Mouse (Mus musculus): Measurements from ENCODE around the gene Gclc. TPM values are rescaled to one million over a fixed set of nuclear protein-coding genes. Genes with fewer than 3 reads are reported as not detected.
A peak's percentile ranks its signal among the peaks of the same experiment; 100 is the strongest.
"Not testable (repeated sequence)": the region's sequence is repeated elsewhere in the genome, so short reads cannot be mapped to it uniquely, and the experiment has no call there.

The Gclc gene
- polyA plus RNA-seq, 1 experiment from 2014 or later, result 22.3 TPM

- Histone ChIP-seq H3K27me3 (ENCODE audit: control insufficient read depth, insufficient read depth, low read length) (no peaks in the 10 kb centered on the region), H3K36me3 (ENCODE audit: control insufficient read depth, insufficient read depth, low read length) (no peaks in the 10 kb centered on the region), H3K4me3 (ENCODE audit: low read depth, low read length) (no peak overlapping the region), H3K4me1 (ENCODE audit: control insufficient read depth, insufficient read depth, low read length) (no peaks in the 10 kb centered on the region), H3K27ac (ENCODE audit: low read depth, low read length) (no peak overlapping the region), H3K9me3 (ENCODE audit: control insufficient read depth, low read length) (no peaks in the 10 kb centered on the region), H3K9ac (replicated peaks; ENCODE audit: low read depth, low read length) (no peak overlapping the region), H3K4me2 (ENCODE audit: low read depth, low read length) (no peak overlapping the region)
- ATAC-seq (ENCODE audit: low read depth), result no peak
- WGBS, result 90% methylated on average over 6 of the region's 6 CpGs
Measured at GRCm38 (mm10) chr9:77737298-77738041, 16.9 kb upstream of the Gclc start.

DNA sequence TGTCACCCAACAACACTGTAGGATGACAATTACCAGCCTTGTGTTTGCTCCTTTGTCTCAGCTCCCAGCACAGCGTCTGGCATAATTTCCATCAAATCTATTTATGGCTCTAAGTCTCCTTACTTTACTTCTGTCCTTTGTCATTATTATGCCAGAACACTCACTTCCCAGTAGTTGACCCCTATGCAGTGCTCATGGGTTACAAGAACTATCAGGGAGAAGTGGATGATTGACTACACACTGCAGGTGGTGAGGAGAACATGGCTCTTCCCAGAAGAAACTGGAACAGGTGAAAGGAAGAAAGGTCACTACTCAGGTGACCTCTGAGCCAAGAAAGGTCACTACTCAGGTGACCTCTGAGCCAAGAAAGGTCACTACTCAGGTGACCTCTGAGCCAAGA, 12.9 kb upstream of the Gclc start:
- no peak for ATAC-seq (ENCODE audit: low read depth)
- WGBS, result 45% methylated on average over 1 of the region's 1 CpGs
- no peak overlapping the region for H3K4me3 ChIP-seq (ENCODE audit: low read depth, low read length)

GRCm38 (mm10) chr9:77744798-77745197, 9.5 kb upstream of the Gclc start:
- H3K27ac ChIP-seq (ENCODE audit: low read depth, low read length), result no peak overlapping the region
- no peaks in the 10 kb centered on the region for H3K36me3 ChIP-seq (ENCODE audit: control insufficient read depth, insufficient read depth, low read length)
- no peak overlapping the region for H3K4me2 ChIP-seq (ENCODE audit: low read depth, low read length)
- no peak overlapping the region for H3K4me3 ChIP-seq (ENCODE audit: low read depth, low read length)
- H3K9ac ChIP-seq (replicated peaks; ENCODE audit: low read depth, low read length), result no peak overlapping the region
- no peak for ATAC-seq (ENCODE audit: low read depth)
- H3K4me1 ChIP-seq (ENCODE audit: control insufficient read depth, insufficient read depth, low read length), result no peaks in the 10 kb centered on the region
- 74% methylated on average over 3 of the region's 3 CpGs for WGBS
- H3K9me3 ChIP-seq (ENCODE audit: control insufficient read depth, low read length), result no peaks in the 10 kb centered on the region
- no peaks in the 10 kb centered on the region for H3K27me3 ChIP-seq (ENCODE audit: control insufficient read depth, insufficient read depth, low read length)

More for the DNA sequence above, 12.9 kb upstream of the Gclc start:
- Histone ChIP-seq H3K9me3 (ENCODE audit: control insufficient read depth, low read length) (no peaks in the 10 kb centered on the region), H3K27ac (ENCODE audit: low read depth, low read length) (no peak overlapping the region), H3K4me2 (ENCODE audit: low read depth, low read length) (no peak overlapping the region), H3K4me1 (ENCODE audit: control insufficient read depth, insufficient read depth, low read length) (no peaks in the 10 kb centered on the region), H3K9ac (replicated peaks; ENCODE audit: low read depth, low read length) (no peak overlapping the region), H3K27me3 (ENCODE audit: control insufficient read depth, insufficient read depth, low read length) (no peaks in the 10 kb centered on the region), H3K36me3 (ENCODE audit: control insufficient read depth, insufficient read depth, low read length) (no peaks in the 10 kb centered on the region)

DNA sequence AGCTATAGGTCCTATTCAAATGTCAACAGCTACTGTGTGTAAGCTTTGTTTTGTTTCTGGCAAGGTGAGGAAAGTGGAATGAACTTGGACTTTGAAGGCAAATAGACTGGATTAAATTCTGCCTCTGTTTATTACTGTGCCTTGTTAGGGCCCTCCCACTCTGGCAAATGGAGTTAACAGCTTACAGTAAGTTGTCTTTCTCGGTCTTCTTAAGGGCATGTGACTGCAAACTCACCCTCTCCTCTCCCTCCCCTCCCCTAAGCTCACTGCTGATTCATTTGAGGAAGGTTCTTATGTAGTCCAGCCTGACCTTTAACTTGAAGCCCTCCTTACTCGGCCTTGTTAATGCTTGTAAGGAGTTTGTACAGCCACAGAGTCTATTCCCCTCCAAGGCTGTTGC, 8.0 kb upstream of the Gclc start:
- Histone ChIP-seq H3K4me1 (ENCODE audit: control insufficient read depth, insufficient read depth, low read length) (no peaks in the 10 kb centered on the region), H3K27me3 (ENCODE audit: control insufficient read depth, insufficient read depth, low read length) (no peaks in the 10 kb centered on the region), H3K36me3 (ENCODE audit: control insufficient read depth, insufficient read depth, low read length) (no peaks in the 10 kb centered on the region), H3K4me2 (ENCODE audit: low read depth, low read length) (no peak overlapping the region), H3K4me3 (ENCODE audit: low read depth, low read length) (no peak overlapping the region), H3K9me3 (ENCODE audit: control insufficient read depth, low read length) (no peaks in the 10 kb centered on the region), H3K27ac (ENCODE audit: low read depth, low read length) (no peak overlapping the region), H3K9ac (replicated peaks; ENCODE audit: low read depth, low read length) (no peak overlapping the region)
- 52% methylated on average over 2 of the region's 2 CpGs for WGBS
- ATAC-seq (ENCODE audit: low read depth), result no peak

GRCm38 (mm10) chr9:77748292-77748691, 6.0 kb upstream of the Gclc start:
- not testable (repeated sequence) for H3K27ac ChIP-seq (ENCODE audit: low read depth, low read length); H3K9ac ChIP-seq (replicated peaks; ENCODE audit: low read depth, low read length); H3K9me3 ChIP-seq (ENCODE audit: control insufficient read depth, low read length); H3K36me3 ChIP-seq (ENCODE audit: control insufficient read depth, insufficient read depth, low read length); H3K4me3 ChIP-seq (ENCODE audit: low read depth, low read length); H3K4me1 ChIP-seq (ENCODE audit: control insufficient read depth, insufficient read depth, low read length); H3K4me2 ChIP-seq (ENCODE audit: low read depth, low read length); ATAC-seq (ENCODE audit: low read depth); H3K27me3 ChIP-seq (ENCODE audit: control insufficient read depth, insufficient read depth, low read length)
- WGBS, result 91% methylated on average over 1 of the region's 1 CpGs

- Histone ChIP-seq H3K4me1 (ENCODE audit: control insufficient read depth, insufficient read depth, low read length) (no peaks in the 10 kb centered on the region), H3K9ac (replicated peaks; ENCODE audit: low read depth, low read length) (peak overlapping the region; percentile 50), H3K27ac (ENCODE audit: low read depth, low read length) (peak overlapping the region; percentile 76), H3K36me3 (ENCODE audit: control insufficient read depth, insufficient read depth, low read length) (no peaks in the 10 kb centered on the region), H3K27me3 (ENCODE audit: control insufficient read depth, insufficient read depth, low read length) (no peaks in the 10 kb centered on the region), H3K9me3 (ENCODE audit: control insufficient read depth, low read length) (no peaks in the 10 kb centered on the region), H3K4me3 (ENCODE audit: low read depth, low read length) (peak overlapping the region; percentile 57), H3K4me2 (ENCODE audit: low read depth, low read length) (peak overlapping the region; percentile 69)
- peak; percentile 90 for ATAC-seq (ENCODE audit: low read depth)
- WGBS, result 1% methylated on average over 79 of the region's 79 CpGs
Measured at GRCm38 (mm10) chr9:77750133-77751060, 3.9 kb upstream of the Gclc start.

DNA sequence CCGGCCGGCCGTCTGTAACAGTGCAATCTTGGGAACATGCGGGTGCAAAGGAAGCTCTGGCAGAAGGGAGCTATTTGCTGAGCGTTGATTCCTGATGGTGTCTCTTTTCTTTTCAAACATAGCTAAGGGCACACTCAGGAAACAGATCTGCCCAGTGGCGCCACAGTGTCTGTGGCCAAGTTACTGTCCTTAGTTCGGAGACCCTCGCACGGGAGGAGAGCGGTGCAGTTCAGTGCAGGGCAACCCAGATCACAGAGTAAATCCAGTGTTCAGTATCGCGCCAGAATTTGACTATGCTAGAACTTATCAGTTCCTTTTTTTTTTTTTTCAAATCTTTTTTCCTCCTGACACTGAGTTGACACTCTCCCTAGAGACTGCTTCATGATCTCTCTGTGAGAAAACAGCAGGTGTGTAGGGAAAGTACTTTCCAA, 3.2 kb upstream of the Gclc start:
- Histone ChIP-seq H3K36me3 (ENCODE audit: control insufficient read depth, insufficient read depth, low read length) (no peaks in the 10 kb centered on the region), H3K4me2 (ENCODE audit: low read depth, low read length) (peak overlapping the region; percentile 69), H3K4me3 (ENCODE audit: low read depth, low read length) (peak overlapping the region; percentile 57), H3K9ac (replicated peaks; ENCODE audit: low read depth, low read length) (peak overlapping the region; percentile 50), H3K27me3 (ENCODE audit: control insufficient read depth, insufficient read depth, low read length) (no peaks in the 10 kb centered on the region), H3K4me1 (ENCODE audit: control insufficient read depth, insufficient read depth, low read length) (no peaks in the 10 kb centered on the region), H3K27ac (ENCODE audit: low read depth, low read length) (peak overlapping the region; percentile 76), H3K9me3 (ENCODE audit: control insufficient read depth, low read length) (no peaks in the 10 kb centered on the region)
- ATAC-seq (ENCODE audit: low read depth), result 0 out of 2 replicates have a peak, but pooled peaks have one; percentile 1
- 1% methylated on average over 12 of the region's 12 CpGs for WGBS

- peak; percentile 83 for ATAC-seq (ENCODE audit: low read depth)
- WGBS, result under 1% methylated on average over 42 of the region's 57 CpGs
- Histone ChIP-seq H3K36me3 (ENCODE audit: control insufficient read depth, insufficient read depth, low read length) (no peaks in the 10 kb centered on the region), H3K4me2 (ENCODE audit: low read depth, low read length) (peak overlapping the region; percentile 70), H3K4me3 (ENCODE audit: low read depth, low read length) (peak overlapping the region; percentile 82), H3K4me1 (ENCODE audit: control insufficient read depth, insufficient read depth, low read length) (0 out of 2 replicates have a peak, but pooled peaks cover 7% of the 10 kb centered on the region), H3K9me3 (ENCODE audit: control insufficient read depth, low read length) (no peaks in the 10 kb centered on the region), H3K27me3 (ENCODE audit: control insufficient read depth, insufficient read depth, low read length) (no peaks in the 10 kb centered on the region), H3K9ac (replicated peaks; ENCODE audit: low read depth, low read length) (peak overlapping the region; percentile 80), H3K27ac (ENCODE audit: low read depth, low read length) (peak overlapping the region; percentile 79)
Measured at GRCm38 (mm10) chr9:77754728-77755402, 530 bp downstream of the Gclc start.
